Comparison of ENCODE assay signal across 14 mouse cellular contexts in the genomic region with DNA sequence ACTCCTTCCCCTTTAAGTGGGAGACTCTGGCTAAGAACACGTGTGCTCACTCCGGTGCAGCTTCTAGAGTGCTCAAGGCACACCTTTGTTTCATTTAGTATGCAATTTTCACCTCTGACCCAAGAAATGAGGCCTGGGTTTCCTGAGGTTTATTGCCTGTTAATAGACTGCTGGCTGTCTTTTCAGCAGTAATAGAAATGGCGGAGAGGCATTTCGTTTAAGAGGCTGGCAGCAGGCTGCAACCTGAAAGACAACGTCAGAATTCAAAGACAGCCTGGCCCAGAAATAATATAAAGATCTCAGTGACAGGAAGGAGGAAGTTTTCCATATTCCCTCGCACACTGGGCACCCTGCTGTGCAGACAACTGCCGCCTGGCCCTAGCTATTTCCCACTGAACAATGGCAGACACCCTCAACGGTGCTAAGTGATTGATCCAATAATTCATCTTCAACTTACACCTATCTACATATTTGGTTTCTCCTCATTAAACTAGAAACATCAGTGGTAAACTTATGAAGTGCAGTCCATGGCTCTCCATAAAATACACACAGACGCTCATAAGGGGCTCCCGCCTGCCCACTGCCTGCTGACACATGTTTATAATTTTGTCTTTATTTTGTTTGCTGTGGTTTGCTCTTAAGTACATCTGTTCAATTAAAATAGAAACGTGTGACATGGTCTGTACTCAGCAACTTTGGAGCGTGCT.
DNase-seq lines count a peak whose midpoint lies in the region; ATAC-seq and TF ChIP-seq lines count a peak whose summit lies in the region.
"Had no signal": no experiment of that assay in that cellular context is flagged by ENCODE, and none has a peak within 500 bp of the region (broad histone marks: within the 10 kb centered on the region; RNA-seq: fewer than 3 reads in every experiment).

No protein-coding gene starts in this region.

- no peaks in the 10 kb centered on the region for H3K36me3 ChIP-seq in lung, embryonic 14.5 days (ENCODE audit: insufficient read depth)
- H3K36me3 ChIP-seq in embryonic facial prominence, embryonic 10.5 days (replicated peaks), result no peaks in the 10 kb centered on the region
- H3K36me3 ChIP-seq in limb, embryonic 11.5 days (ENCODE audit: control insufficient read depth, insufficient read depth, low read length), result no peaks in the 10 kb centered on the region; the same call in 1 of the 2 replicates
- H3K36me3 ChIP-seq in neural tube, embryonic 13.5 days, result no peaks in the 10 kb centered on the region
- H3K36me3 ChIP-seq in kidney, adult 2 months (ENCODE audit: control insufficient read depth, insufficient read depth, low read length), result no peaks in the 10 kb centered on the region

- H3K9ac ChIP-seq in lung, embryonic 14.5 days, result no peak overlapping the region
- no peak overlapping the region for H3K9ac ChIP-seq in limb, embryonic 11.5 days (ENCODE audit: low read length)
- no peak overlapping the region for H3K9ac ChIP-seq in neural tube, embryonic 13.5 days

- no peaks in the 10 kb centered on the region for H3K27me3 ChIP-seq in lung, embryonic 14.5 days (ENCODE audit: insufficient read depth, low read length)
- H3K27me3 ChIP-seq in embryonic facial prominence, embryonic 10.5 days (replicated peaks; ENCODE audit: low read depth, poor library complexity, severe bottlenecking), result peaks cover 24% of the 10 kb centered on the region
- no peaks in the 10 kb centered on the region for H3K27me3 ChIP-seq in limb, embryonic 11.5 days (ENCODE audit: control insufficient read depth, insufficient read depth, low read length)
- H3K27me3 ChIP-seq in neural tube, embryonic 13.5 days, result peaks cover 27% of the 10 kb centered on the region
- H3K27me3 ChIP-seq in kidney, adult 2 months (replicated peaks; ENCODE audit: control insufficient read depth, insufficient read depth, low read length), result no peaks in the 10 kb centered on the region
- H3K27me3 ChIP-seq: CH12.LX had no signal

- intact Hi-C loops in heart, postnatal 36 days (cut with DNase I), result no loop called here

- no peak for TF ChIP-seq POLR2A in kidney, adult 2 months (IDR thresholded peaks at IDR 0.05; ENCODE audit: low read depth, low read length)

- peaks cover 5% of the 10 kb centered on the region; the same call in 1 of the 2 replicates for H3K4me1 ChIP-seq in lung, embryonic 14.5 days (ENCODE audit: insufficient read depth)
- H3K4me1 ChIP-seq in embryonic facial prominence, embryonic 10.5 days, result peaks cover 35% of the 10 kb centered on the region
- H3K4me1 ChIP-seq in limb, embryonic 11.5 days (ENCODE audit: control insufficient read depth, insufficient read depth, low read length), result peaks cover 21% of the 10 kb centered on the region
- H3K4me1 ChIP-seq in neural tube, embryonic 13.5 days (replicated peaks), result peaks cover 22% of the 10 kb centered on the region
- no peaks in the 10 kb centered on the region for H3K4me1 ChIP-seq in kidney, adult 2 months (ENCODE audit: control insufficient read depth, insufficient read depth, low read length)

- H3K4me3 ChIP-seq in lung, embryonic 14.5 days (ENCODE audit: low read depth, low read length), result no peak overlapping the region
- no peak overlapping the region for H3K4me3 ChIP-seq in embryonic facial prominence, embryonic 10.5 days
- no peak overlapping the region for H3K4me3 ChIP-seq in limb, embryonic 11.5 days (ENCODE audit: low read depth, low read length)
- no peak overlapping the region for H3K4me3 ChIP-seq in neural tube, embryonic 13.5 days
- H3K4me3 ChIP-seq in kidney, adult 2 months (ENCODE audit: insufficient read depth, low read depth, low read length), result no peak overlapping the region

- 31% methylated on average over 12 of the region's 12 CpGs for WGBS in lung, embryonic 14.5 days
- WGBS in embryonic facial prominence, embryonic 10.5 days, result 29% methylated on average over 12 of the region's 12 CpGs
- 7% methylated on average over 12 of the region's 12 CpGs for WGBS in limb, embryonic 11.5 days
- 25% methylated on average over 12 of the region's 12 CpGs for WGBS in neural tube, embryonic 13.5 days
- 65% methylated on average over 12 of the region's 12 CpGs for WGBS in kidney, adult 2 months

- H3K4me2 ChIP-seq in lung, embryonic 14.5 days, result no peak overlapping the region
- no peak overlapping the region for H3K4me2 ChIP-seq in limb, embryonic 11.5 days (ENCODE audit: low read depth, severe bottlenecking)
- peak overlapping the region; percentile 17; the same call in 1 of the 2 replicates for H3K4me2 ChIP-seq in neural tube, embryonic 13.5 days

- DNase-seq in lung, embryonic 14.5 days, result no peak
- no peak for DNase-seq in lung, adult 18-20 months
- peak; percentile 22 for DNase-seq in embryonic facial prominence, embryonic 10.5 days (ENCODE audit: low spot score)
- peak; percentile 84 for DNase-seq in limb, embryonic 11.5 days (ENCODE audit: low spot score)
- DNase-seq in kidney, adult 2 months, result no peak
- DNase-seq in cerebellum, adult 8-10 months, result no peak
- DNase-seq in heart, postnatal 36 days, result no peak
- DNase-seq: heart, adult 11 months; heart, postnatal 4 days; kidney, postnatal 36 days; liver; right cerebral cortex, postnatal 25 days had no signal

- H3K9me3 ChIP-seq in lung, embryonic 14.5 days (ENCODE audit: low read depth, low read length), result no peaks in the 10 kb centered on the region
- H3K9me3 ChIP-seq in embryonic facial prominence, embryonic 10.5 days, result no peaks in the 10 kb centered on the region
- no peaks in the 10 kb centered on the region for H3K9me3 ChIP-seq in limb, embryonic 11.5 days (ENCODE audit: control insufficient read depth, low read length)
- no peaks in the 10 kb centered on the region for H3K9me3 ChIP-seq in neural tube, embryonic 13.5 days

- peak overlapping the region; percentile 58; the same call in 1 of the 2 replicates for H3K27ac ChIP-seq in lung, embryonic 14.5 days (ENCODE audit: low read depth)
- peak overlapping the region; percentile 63 for H3K27ac ChIP-seq in embryonic facial prominence, embryonic 10.5 days (replicated peaks)
- peak overlapping the region; percentile 88 for H3K27ac ChIP-seq in limb, embryonic 11.5 days (replicated peaks; ENCODE audit: low read depth, low read length)
- no peak overlapping the region for H3K27ac ChIP-seq in neural tube, embryonic 13.5 days (replicated peaks)
- H3K27ac ChIP-seq in kidney, adult 2 months (ENCODE audit: insufficient read depth, low read depth, low read length), result no peak overlapping the region; the same call in 1 of the 2 replicates

- TF ChIP-seq CTCF in lung, embryonic 14.5 days (IDR thresholded peaks at IDR 0.05; ENCODE audit: low read depth), result no peak
- TF ChIP-seq CTCF in kidney, adult 2 months (conservative IDR thresholded peaks at IDR 0.05; ENCODE audit: insufficient read depth, insufficient read length, low read depth, low read length), result no peak

- no peak for ATAC-seq in lung, embryonic 14.5 days (ENCODE audit: insufficient read depth)
- peak; percentile 83 for ATAC-seq in limb, embryonic 11.5 days (ENCODE audit: insufficient number of reproducible peaks, low FRiP score, low TSS enrichment, low read depth)
- peak; percentile 36; the same call in 1 of the 2 replicates for ATAC-seq in neural tube, embryonic 13.5 days (ENCODE audit: low read depth)

Comparison
In these comparisons a context has a peak if more than half of its experiments do, and no peak if none do; other contexts are left out.
1. DNase-seq: peak in embryonic facial prominence, embryonic 10.5 days (single experiment) and limb, embryonic 11.5 days (single experiment); none in lung, embryonic 14.5 days (single experiment), lung, adult 18-20 months (0 of 2), kidney, adult 2 months (single experiment), cerebellum, adult 8-10 months (single experiment) and heart, postnatal 36 days (0 of 2).
2. H3K27ac ChIP-seq: peak in lung, embryonic 14.5 days (single experiment), embryonic facial prominence, embryonic 10.5 days (single experiment) and limb, embryonic 11.5 days (single experiment); none in neural tube, embryonic 13.5 days (single experiment) and kidney, adult 2 months (single experiment).